Mouse (Mus musculus) adrenal gland, postnatal 10 days (tissue): Measurements from ENCODE around the gene 1700025G04Rik. TPM values are rescaled to one million over a fixed set of nuclear protein-coding genes. Genes with fewer than 3 reads are reported as not detected.

Experiments used
- DNase-seq: peaks from one replicate; pipeline ENCODE4 v3.0.0; 2021; ENCODE audit warnings: mixed read lengths
- total RNA-seq, 2 experiments: library from RNA; stranded (reverse); gene quantifications; 2 replicates each; pipeline ENCODE4 v1.2.3; 2021

1700025G04Rik gene
- total RNA-seq, 2 experiments from 2014 or later = 58.3 to 68.1 TPM

DNA sequence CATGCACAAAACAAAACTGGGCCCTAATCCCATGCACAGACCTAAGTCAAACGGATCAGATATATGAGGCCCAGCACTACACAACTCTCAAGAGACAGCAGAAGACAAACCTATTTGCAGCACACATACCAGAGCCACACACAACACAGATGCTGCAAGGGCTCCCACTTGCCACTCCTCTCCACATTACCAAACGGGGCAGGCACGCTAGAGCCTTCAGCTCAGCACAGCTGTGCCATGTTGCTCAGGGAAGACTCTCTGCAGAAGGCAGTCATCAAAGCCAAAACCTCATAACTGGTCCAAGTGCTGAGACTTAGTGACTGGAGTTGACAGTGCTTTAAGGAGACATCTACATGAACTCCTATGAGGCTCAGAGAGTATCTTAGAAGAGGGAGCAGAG, 130.9 kb downstream of the 1700025G04Rik start:
- no peak for DNase-seq

GRCm38 (mm10) chr1:151958442-151958841, 131.5 kb downstream of the 1700025G04Rik start:
- DNase-seq = no peak

GRCm38 (mm10) chr1:151957669-151958068, 132.3 kb downstream of the 1700025G04Rik start:
- no peak for DNase-seq

GRCm38 (mm10) chr1:151955866-151956265, 134.1 kb downstream of the 1700025G04Rik start:
- DNase-seq = no peak

- DNase-seq = peak; percentile 84
These were observed 136.4 kb downstream of the 1700025G04Rik start for GRCm38 (mm10) chr1:151953563-151953962.

- peak; percentile 35 for DNase-seq
These were observed 141.9 kb downstream of the 1700025G04Rik start for GRCm38 (mm10) chr1:151948065-151948464.

GRCm38 (mm10) chr1:151947571-151947970, 142.4 kb downstream of the 1700025G04Rik start:
- DNase-seq = no peak

DNA sequence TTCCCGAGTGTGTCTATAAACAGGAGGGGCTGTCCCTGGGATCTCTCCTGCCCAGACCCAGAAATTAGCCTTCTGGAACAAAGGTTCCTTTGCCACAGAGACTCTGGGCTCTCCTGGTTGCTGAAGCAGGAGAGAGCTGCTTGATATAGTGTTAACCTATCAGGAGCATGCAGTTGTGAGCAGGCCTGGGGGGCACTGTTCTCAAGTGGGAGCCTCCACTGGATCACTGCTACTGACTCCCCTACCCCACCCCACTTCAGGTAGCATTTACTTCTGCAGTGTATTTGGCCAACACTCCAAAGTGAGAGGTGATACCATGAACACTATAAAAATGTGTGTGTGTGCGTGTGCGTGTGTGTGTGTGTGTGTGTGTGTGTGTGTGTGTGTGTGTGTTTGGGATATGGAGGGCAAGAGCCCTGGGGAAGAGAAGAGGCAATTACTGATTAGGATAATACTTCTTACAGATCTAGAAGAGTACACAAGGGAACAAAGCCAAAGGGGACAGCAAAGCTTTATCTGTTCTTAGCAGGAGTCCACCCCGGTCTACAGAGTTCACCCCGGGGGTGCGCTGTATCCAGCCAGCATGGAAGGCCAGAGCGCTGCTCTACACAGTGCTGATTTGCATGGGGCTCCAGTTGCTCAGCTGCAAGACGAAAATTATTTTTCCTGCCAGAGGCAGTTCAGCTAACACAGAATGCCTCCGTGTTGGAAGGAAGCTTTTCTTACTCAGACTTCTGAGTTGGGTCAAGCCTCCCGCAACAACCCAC, 145.3 kb downstream of the 1700025G04Rik start:
- peak; percentile 33 for DNase-seq

DNA sequence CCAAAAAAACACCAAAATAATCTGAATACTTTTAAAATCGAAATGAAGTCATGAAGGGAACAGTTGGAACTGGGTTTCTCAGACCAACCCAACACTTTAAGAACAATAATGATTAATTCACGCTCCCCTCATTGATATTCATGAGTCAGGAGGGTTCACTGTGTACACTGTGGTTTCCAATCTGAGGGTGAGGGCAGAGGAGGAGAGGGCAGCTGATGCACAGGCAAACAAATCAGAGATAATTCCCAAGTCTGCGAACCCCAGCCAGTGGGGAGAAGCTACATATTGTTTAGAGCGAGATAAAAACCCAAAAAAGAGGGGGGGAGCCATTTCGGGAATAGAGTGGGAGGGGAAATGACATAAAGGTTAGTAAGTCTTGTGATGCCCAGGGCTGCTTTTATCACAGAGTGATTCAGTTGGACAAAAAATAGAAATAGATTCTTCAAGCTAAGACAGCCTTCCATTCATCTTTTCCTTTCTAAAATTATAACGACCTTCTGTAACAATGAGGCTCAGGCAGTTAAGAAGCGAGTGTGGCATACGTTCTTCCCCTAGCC, 146.2 kb downstream of the 1700025G04Rik start:
- DNase-seq = no peak

- peak; percentile 36 for DNase-seq
These were observed 146.8 kb downstream of the 1700025G04Rik start for GRCm38 (mm10) chr1:151942972-151943654.

DNA sequence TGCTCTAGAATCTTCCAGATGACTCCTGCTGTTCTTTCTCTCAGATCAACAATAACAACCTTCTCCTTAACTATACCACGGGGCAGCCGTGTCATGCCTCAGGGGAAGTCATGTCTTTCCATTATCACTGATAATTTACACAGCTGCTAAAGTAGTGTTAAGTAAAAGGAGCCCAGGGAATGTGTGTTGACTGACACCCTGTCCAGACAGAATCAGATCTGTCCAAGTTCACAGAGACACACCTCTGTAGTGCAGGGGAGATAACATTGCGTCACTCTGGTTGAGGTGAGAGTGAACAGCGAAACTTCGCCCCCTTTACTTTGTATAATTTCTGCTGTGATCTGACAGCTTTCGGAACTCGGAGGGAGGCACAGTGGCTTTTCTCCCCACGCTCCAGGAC, 149.9 kb downstream of the 1700025G04Rik start:
- DNase-seq = no peak

- DNase-seq = no peak
These were observed 150.4 kb downstream of the 1700025G04Rik start for GRCm38 (mm10) chr1:151939510-151939909.

- no peak for DNase-seq
These were observed 156.3 kb downstream of the 1700025G04Rik start for GRCm38 (mm10) chr1:151933605-151934004.

DNA sequence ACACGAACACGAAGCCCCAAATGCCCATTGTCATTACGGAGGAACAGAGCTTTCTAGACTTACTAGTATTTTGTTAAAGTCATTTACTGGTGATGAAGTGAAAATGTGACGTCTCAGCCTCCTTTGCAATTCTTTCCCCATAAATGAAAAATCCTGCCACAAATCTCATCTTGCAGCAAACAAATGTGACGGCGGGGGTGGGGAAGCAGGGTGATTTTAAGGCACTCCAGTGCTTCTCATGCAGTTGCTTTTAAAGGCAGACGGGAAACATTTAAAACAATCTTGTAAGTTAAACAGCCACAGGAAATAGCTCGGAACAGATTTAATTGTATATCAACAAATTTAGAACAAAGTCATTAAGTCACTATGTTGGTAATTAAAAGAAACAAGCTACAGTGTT, 163.1 kb downstream of the 1700025G04Rik start:
- no peak for DNase-seq

DNA sequence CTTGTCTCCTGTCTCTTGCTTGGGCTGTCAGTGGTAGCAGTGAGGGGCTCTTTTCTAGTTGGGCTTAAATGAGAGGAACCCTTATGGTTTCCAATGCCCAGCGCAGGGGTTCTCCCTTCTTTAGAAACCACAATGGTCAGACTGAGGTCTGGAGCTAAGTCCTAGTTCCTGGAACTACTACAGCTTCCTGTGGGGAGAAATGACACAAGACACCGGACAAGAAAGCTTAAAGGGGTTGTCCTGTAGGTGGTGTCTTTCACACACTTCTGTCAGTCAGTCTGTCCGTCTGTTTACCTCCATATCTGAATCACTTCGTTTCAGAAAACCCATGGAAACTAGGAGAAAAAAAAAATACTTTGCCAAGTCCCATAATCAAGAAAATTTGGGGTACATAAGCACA, 163.8 kb downstream of the 1700025G04Rik start:
- DNase-seq = no peak

GRCm38 (mm10) chr1:151925738-151926137, 164.2 kb downstream of the 1700025G04Rik start:
- DNase-seq = no peak

DNA sequence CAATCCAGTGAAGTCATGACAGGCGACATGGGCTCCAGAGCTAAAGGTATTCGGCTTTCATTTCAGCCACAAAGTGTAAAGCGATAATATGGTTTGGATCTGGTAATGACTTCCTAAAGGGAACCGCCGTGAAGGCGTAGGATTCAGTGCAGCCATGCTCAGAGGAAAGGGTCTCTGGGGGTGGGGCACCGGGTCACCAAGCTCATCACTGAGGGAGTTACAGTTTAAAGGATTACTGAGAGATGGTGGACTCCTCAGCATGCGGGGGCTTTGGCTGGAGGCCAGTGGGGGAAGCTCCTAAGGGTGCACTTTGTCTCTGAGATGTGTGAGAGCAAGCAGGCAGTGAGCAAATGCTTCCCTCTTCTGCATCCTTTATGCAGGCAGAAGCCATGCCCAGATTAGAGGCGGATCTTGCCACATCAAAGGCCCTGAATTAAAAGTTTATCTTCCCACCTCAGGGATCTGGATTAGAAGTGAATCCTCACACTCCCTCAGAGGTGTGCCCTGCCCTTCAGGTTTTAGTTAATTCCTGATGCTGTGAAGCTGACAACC, 171.0 kb downstream of the 1700025G04Rik start:
- no peak for DNase-seq

GRCm38 (mm10) chr1:151917736-151918135, 172.2 kb downstream of the 1700025G04Rik start:
- DNase-seq = no peak

DNA sequence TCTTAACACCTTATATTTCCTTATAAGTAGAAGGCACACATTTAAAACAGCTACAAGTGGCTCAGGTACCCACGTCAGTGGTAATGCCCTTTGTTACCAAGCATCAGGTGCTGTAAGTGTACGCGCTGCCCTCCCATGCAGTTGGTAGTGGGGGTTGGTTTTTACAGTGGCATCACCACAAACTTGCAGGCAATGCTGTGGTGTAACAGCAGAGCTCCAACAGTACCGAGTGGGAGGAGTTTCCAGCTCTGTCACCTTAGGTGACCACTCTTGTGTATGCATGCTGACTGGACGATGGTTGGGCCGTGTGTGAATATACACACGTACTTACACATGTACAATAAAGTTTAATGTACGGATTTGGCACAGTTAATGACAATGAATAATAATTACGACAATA, 175.4 kb downstream of the 1700025G04Rik start:
- no peak for DNase-seq

GRCm38 (mm10) chr1:151907014-151907413, 182.9 kb downstream of the 1700025G04Rik start:
- no peak for DNase-seq

- DNase-seq = no peak
These were observed 189.1 kb downstream of the 1700025G04Rik start for GRCm38 (mm10) chr1:151900706-151901360.

DNA sequence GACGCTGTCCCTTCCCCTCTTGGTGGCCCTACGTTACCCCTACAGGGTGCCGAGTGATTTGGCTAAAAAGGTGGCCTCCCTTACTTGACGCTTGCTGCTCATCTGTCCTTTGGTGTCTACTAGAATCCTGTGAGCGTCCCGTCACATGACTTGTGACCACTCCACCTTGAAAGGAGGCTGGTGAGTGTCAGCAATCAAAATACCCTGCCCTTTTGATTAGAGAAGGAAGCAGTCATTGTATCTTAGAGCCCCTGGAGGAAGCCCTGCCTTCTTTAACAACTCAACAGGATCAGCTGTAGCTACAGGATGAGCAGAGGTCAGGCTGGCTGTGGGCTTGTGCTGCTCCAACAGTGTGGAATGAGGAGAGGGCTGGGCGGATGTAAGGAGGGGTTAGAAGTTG, 190.0 kb downstream of the 1700025G04Rik start:
- no peak for DNase-seq
